Mouse (Mus musculus): ENCODE data around the gene Nfib. TPM values are rescaled to one million over a fixed set of nuclear protein-coding genes. Genes with fewer than 3 reads are reported as not detected.

Gene Nfib
- polyA plus RNA-seq, 1 experiment from 2014 or later = 13.5 TPM

DNA sequence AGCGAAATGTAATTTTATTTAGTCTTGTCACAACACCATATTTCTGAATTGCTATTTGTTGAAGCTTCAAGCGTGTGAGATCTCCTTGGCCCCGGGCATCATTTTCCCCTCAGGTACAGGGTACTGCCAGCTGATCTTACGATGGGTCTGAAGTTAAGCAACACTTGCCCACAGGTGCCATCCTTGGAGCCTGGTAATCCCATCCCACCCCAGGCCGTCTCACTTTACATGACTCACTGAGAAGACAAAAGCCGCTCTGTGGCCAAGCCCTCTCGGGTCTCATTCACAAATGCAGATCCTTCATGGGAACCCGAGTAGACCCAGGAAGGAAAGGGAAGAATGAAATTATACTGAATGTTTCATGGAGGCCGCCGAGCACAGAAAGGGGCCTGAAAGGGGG lies 18.5 kb upstream of the Nfib start:
- Histone ChIP-seq H3K4me2 (replicated peaks; ENCODE audit: low read depth) (no peak overlapping the region), H3K4me1 (replicated peaks; ENCODE audit: control insufficient read depth, insufficient read depth, low read length) (no peaks in the 10 kb centered on the region), H3K27me3 (replicated peaks; ENCODE audit: control insufficient read depth, insufficient read depth, low read length) (no peaks in the 10 kb centered on the region), H3K36me3 (ENCODE audit: control insufficient read depth, insufficient read depth) (no peaks in the 10 kb centered on the region), H3K4me3 (ENCODE audit: low read depth, low read length) (no peak overlapping the region), H3K27ac (ENCODE audit: low read depth, low read length) (no peak overlapping the region), H3K9ac (ENCODE audit: low read depth, low read length) (no peak overlapping the region), H3K9me3 (ENCODE audit: control insufficient read depth) (no peaks in the 10 kb centered on the region)
- TF ChIP-seq CTCF (IDR thresholded peaks at IDR 0.05; ENCODE audit: low read depth) = no peak
- ATAC-seq = no peak
- 67% methylated on average over 10 of the region's 10 CpGs for WGBS

- Histone ChIP-seq H3K4me1 (replicated peaks; ENCODE audit: control insufficient read depth, insufficient read depth, low read length) (no peaks in the 10 kb centered on the region), H3K36me3 (ENCODE audit: control insufficient read depth, insufficient read depth) (no peaks in the 10 kb centered on the region), H3K9ac (ENCODE audit: low read depth, low read length) (no peak overlapping the region), H3K27me3 (replicated peaks; ENCODE audit: control insufficient read depth, insufficient read depth, low read length) (no peaks in the 10 kb centered on the region), H3K4me3 (ENCODE audit: low read depth, low read length) (no peak overlapping the region), H3K9me3 (ENCODE audit: control insufficient read depth) (no peaks in the 10 kb centered on the region), H3K4me2 (replicated peaks; ENCODE audit: low read depth) (no peak overlapping the region), H3K27ac (ENCODE audit: low read depth, low read length) (no peak overlapping the region)
- no peak for ATAC-seq
- WGBS = 85% methylated on average over 8 of the region's 8 CpGs
- no peak for TF ChIP-seq CTCF (IDR thresholded peaks at IDR 0.05; ENCODE audit: low read depth)
These were observed 17.5 kb upstream of the Nfib start for GRCm38 (mm10) chr4:82723048-82723447.

DNA sequence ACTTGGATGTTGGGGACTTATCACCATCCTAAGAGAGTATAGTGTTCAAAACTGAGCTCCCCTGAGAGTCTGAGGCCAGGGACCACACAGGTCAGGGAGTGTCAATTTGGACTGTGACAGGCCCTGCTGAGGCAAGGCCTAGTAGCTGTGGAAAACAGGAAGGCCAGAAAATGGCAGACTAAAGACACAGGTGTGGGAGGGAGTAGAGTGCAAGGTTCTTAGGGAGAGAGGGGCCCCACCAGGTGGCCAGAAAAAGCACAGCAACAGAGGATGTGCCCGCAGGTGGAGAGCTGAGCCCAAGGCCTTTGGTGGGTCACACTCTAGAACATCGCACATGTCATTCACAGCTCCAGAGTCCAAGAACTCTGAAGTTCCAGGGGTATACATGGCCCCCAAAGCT lies 10.3 kb upstream of the Nfib start:
- no peak overlapping the region for H3K27ac ChIP-seq (ENCODE audit: low read depth, low read length)
- TF ChIP-seq CTCF (IDR thresholded peaks at IDR 0.05; ENCODE audit: low read depth) = no peak
- no peaks in the 10 kb centered on the region for H3K4me1 ChIP-seq (replicated peaks; ENCODE audit: control insufficient read depth, insufficient read depth, low read length)
- ATAC-seq = no peak
- H3K9me3 ChIP-seq (ENCODE audit: control insufficient read depth) = no peaks in the 10 kb centered on the region
- no peaks in the 10 kb centered on the region for H3K27me3 ChIP-seq (replicated peaks; ENCODE audit: control insufficient read depth, insufficient read depth, low read length)
- no peak overlapping the region for H3K9ac ChIP-seq (ENCODE audit: low read depth, low read length)
- WGBS = 79% methylated on average over 2 of the region's 2 CpGs
- no peak overlapping the region for H3K4me2 ChIP-seq (replicated peaks; ENCODE audit: low read depth)
- no peak overlapping the region for H3K4me3 ChIP-seq (ENCODE audit: low read depth, low read length)
- H3K36me3 ChIP-seq (ENCODE audit: control insufficient read depth, insufficient read depth) = no peaks in the 10 kb centered on the region

GRCm38 (mm10) chr4:82711611-82712295 lies 6.2 kb upstream of the Nfib start:
- Histone ChIP-seq H3K36me3 (ENCODE audit: control insufficient read depth, insufficient read depth) (no peaks in the 10 kb centered on the region), H3K9ac (ENCODE audit: low read depth, low read length) (no peak overlapping the region), H3K4me2 (replicated peaks; ENCODE audit: low read depth) (no peak overlapping the region), H3K4me3 (ENCODE audit: low read depth, low read length) (no peak overlapping the region), H3K9me3 (ENCODE audit: control insufficient read depth) (no peaks in the 10 kb centered on the region), H3K4me1 (replicated peaks; ENCODE audit: control insufficient read depth, insufficient read depth, low read length) (no peaks in the 10 kb centered on the region), H3K27me3 (replicated peaks; ENCODE audit: control insufficient read depth, insufficient read depth, low read length) (no peaks in the 10 kb centered on the region), H3K27ac (ENCODE audit: low read depth, low read length) (no peak overlapping the region)
- 73% methylated on average over 7 of the region's 7 CpGs for WGBS
- TF ChIP-seq CTCF (IDR thresholded peaks at IDR 0.05; ENCODE audit: low read depth) = no peak
- no peak for ATAC-seq

DNA sequence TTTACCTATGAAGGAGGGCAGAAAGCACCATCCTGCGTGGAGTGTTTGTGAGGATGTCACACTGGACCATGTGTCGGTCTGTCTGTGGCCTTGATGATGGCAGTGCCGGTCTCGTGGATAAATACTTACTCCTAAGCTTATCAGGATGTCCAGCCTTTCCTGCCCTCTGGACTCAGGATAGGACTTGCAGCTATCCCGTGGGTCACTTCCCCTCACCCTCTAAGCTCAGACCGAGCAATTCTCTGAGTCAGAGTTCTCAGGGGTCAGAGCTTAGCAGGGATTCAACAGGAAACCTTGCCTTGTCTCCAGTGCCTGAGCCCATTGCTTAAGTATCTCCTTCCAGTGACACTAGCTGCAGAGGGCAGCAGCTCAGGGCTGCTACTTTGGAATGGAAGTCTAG lies 4.1 kb upstream of the Nfib start:
- 71% methylated on average over 6 of the region's 6 CpGs for WGBS
- Histone ChIP-seq H3K4me3 (ENCODE audit: low read depth, low read length) (no peak overlapping the region), H3K9ac (ENCODE audit: low read depth, low read length) (no peak overlapping the region), H3K27ac (ENCODE audit: low read depth, low read length) (no peak overlapping the region), H3K27me3 (replicated peaks; ENCODE audit: control insufficient read depth, insufficient read depth, low read length) (no peaks in the 10 kb centered on the region), H3K4me1 (replicated peaks; ENCODE audit: control insufficient read depth, insufficient read depth, low read length) (no peaks in the 10 kb centered on the region), H3K9me3 (ENCODE audit: control insufficient read depth) (no peaks in the 10 kb centered on the region), H3K4me2 (replicated peaks; ENCODE audit: low read depth) (no peak overlapping the region), H3K36me3 (ENCODE audit: control insufficient read depth, insufficient read depth) (no peaks in the 10 kb centered on the region)
- ATAC-seq = no peak
- TF ChIP-seq CTCF (IDR thresholded peaks at IDR 0.05; ENCODE audit: low read depth) = no peak

GRCm38 (mm10) chr4:82706012-82706411 lies 462 bp upstream of the Nfib start:
- no peak overlapping the region for H3K9ac ChIP-seq (ENCODE audit: low read depth, low read length)
- no peak for TF ChIP-seq CTCF (IDR thresholded peaks at IDR 0.05; ENCODE audit: low read depth)
- H3K36me3 ChIP-seq (ENCODE audit: control insufficient read depth, insufficient read depth) = no peaks in the 10 kb centered on the region
- no peak overlapping the region for H3K27ac ChIP-seq (ENCODE audit: low read depth, low read length)
- no peaks in the 10 kb centered on the region for H3K27me3 ChIP-seq (replicated peaks; ENCODE audit: control insufficient read depth, insufficient read depth, low read length)
- WGBS = 68% methylated on average over 2 of the region's 2 CpGs
- H3K9me3 ChIP-seq (ENCODE audit: control insufficient read depth) = no peaks in the 10 kb centered on the region
- ATAC-seq = no peak
- no peak overlapping the region for H3K4me3 ChIP-seq (ENCODE audit: low read depth, low read length)
- no peak overlapping the region for H3K4me2 ChIP-seq (replicated peaks; ENCODE audit: low read depth)
- H3K4me1 ChIP-seq (replicated peaks; ENCODE audit: control insufficient read depth, insufficient read depth, low read length) = no peaks in the 10 kb centered on the region

All from intestine, postnatal 0 days (tissue).